Mouse (Mus musculus) midbrain, embryonic 12.5 days (tissue): ENCODE measurements at regions not wholly inside any gene's neighbourhood (a gene's known extent, or its start where the extent isn't known, plus 50 kb on each side); places are given as distances from the start of the nearest gene placed in this dataset.

Experiments
- ATAC-seq: fragments of 200-750 bp; cut with Nextera tagmentation; 2 replicates; pipeline ENCODE4 v1.8.0; 2017; ENCODE audit warnings: low read depth, moderate TSS enrichment, moderate library complexity; ENCODE audit not compliant: low FRiP score
- H3K27ac ChIP-seq: fragments of 300-500 bp; sonication (generic); replicated peaks from 2 replicates; pipeline ENCODE4 v1.5.1; 2016; ENCODE audit warnings: mild to moderate bottlenecking
- H3K27me3 ChIP-seq: fragments of 300-500 bp; sonication (generic); 2 replicates; pipeline ENCODE4 v1.6.1; 2016; ENCODE audit warnings: mild to moderate bottlenecking
- H3K36me3 ChIP-seq: fragments of 300-500 bp; sonication (generic); 2 replicates; pipeline ENCODE4 v1.6.1; 2016
- H3K4me1 ChIP-seq: fragments of 300-500 bp; sonication (generic); 2 replicates; pipeline ENCODE4 v1.6.1; 2016
- H3K4me2 ChIP-seq: fragments of 300-500 bp; sonication (generic); replicated peaks from 2 replicates; pipeline ENCODE4 v1.6.1; 2016; ENCODE audit warnings: mild to moderate bottlenecking, moderate library complexity
- H3K4me3 ChIP-seq: fragments of 300-500 bp; sonication (generic); 2 replicates; pipeline ENCODE4 v1.5.1; 2016; ENCODE audit warnings: mild to moderate bottlenecking
- H3K9ac ChIP-seq: fragments of 300-500 bp; sonication (generic); replicated peaks from 2 replicates; pipeline ENCODE4 v1.6.1; 2016; ENCODE audit warnings: mild to moderate bottlenecking, moderate library complexity
- H3K9me3 ChIP-seq: fragments of 300-500 bp; sonication (generic); 2 replicates; pipeline ENCODE4 v1.6.1; 2016; ENCODE audit warnings: mild to moderate bottlenecking
- WGBS: fragments of 180-500 bp; shearing (Covaris S2); methylation state at CpG from one replicate; pipeline ENCODE4 v1.1.7; 2016; 5-methylcytosine and 5-hydroxymethylcytosine counted together

DNA sequence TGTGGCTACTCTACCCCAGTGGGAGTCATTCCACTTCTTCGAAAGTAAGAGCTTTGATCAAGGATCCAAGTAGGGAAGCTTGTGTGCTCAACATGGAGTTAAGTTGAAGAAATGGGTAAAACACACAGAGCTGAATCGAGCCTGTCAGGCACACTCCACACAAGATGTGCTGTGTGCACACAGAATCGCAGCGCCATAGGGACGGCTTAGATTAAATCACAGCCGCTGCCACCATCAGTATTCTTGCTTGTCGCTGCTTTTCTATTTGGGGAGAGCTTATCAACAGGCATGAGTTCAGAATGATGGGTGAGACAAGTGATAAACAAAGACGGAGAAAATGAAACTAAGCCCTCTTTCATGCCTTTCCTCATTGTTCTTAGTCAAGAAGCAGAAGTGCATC, 761.3 kb upstream of the Arrdc4 start:
- no peak overlapping the region for H3K27ac ChIP-seq
- H3K36me3 ChIP-seq: no peaks in the 10 kb centered on the region
- no peaks in the 10 kb centered on the region for H3K9me3 ChIP-seq
- no peaks in the 10 kb centered on the region for H3K4me1 ChIP-seq
- H3K27me3 ChIP-seq: no peaks in the 10 kb centered on the region
- H3K9ac ChIP-seq: no peak overlapping the region
- WGBS: 44% methylated on average over 8 of the region's 8 CpGs
- ATAC-seq: no peak
- H3K4me3 ChIP-seq: no peak overlapping the region
- no peak overlapping the region for H3K4me2 ChIP-seq

DNA sequence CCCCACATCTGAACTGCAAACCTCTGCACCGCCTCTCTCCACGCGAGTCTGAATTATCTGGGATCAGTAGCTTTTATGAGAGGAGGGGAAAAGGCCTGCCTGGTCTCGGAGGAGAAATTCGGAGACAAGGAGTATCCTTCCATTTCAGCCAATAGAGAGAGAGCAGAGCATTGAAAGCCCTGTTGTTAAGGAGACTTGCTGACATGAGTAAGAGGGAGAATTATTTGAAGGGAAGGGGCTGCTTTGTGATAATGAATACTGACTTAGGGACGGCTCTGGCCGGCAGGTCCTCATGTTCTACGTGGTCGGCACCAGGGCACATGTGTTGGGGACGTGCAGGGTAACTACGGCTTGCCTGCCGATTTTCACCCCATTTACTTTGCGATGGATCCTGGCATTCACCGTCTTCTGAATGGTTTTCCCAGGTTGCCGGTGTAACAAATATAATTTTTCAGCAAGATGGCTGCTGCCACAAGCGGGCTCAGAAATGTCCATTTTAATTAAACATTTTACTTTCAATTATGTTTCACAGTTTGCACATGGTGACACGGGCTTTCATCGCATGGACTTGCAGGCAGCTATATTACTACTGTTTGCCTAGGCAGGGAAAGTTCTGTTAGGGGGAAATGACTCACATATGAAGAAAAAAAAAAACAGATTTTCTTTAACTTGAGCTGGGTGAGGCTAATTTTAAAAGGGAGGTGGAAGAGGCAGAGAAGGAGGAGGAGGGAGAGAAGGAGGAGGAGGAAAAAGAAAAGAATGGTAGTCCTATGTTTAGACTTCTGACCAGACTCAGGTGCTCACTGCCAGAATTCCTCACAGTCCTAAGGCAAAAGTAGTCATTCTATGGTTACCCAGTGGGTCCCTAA, 744.3 kb upstream of the Arrdc4 start:
- H3K4me2 ChIP-seq: peak overlapping the region; percentile 39
- no peaks in the 10 kb centered on the region for H3K36me3 ChIP-seq
- ATAC-seq: 0 out of 2 replicates have a peak, but pooled peaks have one; percentile 34
- no peaks in the 10 kb centered on the region for H3K9me3 ChIP-seq
- WGBS: 42% methylated on average over 18 of the region's 18 CpGs
- 0 out of 2 replicates have a peak, but pooled peaks cover 8% of the 10 kb centered on the region for H3K4me1 ChIP-seq
- H3K9ac ChIP-seq: 0 out of 2 replicates have a peak overlapping the region, but pooled peaks have one; percentile 11
- peaks cover 22% of the 10 kb centered on the region for H3K27me3 ChIP-seq
- H3K27ac ChIP-seq: peak overlapping the region; percentile 43
- H3K4me3 ChIP-seq: 0 out of 2 replicates have a peak overlapping the region, but pooled peaks have one; percentile 1

DNA sequence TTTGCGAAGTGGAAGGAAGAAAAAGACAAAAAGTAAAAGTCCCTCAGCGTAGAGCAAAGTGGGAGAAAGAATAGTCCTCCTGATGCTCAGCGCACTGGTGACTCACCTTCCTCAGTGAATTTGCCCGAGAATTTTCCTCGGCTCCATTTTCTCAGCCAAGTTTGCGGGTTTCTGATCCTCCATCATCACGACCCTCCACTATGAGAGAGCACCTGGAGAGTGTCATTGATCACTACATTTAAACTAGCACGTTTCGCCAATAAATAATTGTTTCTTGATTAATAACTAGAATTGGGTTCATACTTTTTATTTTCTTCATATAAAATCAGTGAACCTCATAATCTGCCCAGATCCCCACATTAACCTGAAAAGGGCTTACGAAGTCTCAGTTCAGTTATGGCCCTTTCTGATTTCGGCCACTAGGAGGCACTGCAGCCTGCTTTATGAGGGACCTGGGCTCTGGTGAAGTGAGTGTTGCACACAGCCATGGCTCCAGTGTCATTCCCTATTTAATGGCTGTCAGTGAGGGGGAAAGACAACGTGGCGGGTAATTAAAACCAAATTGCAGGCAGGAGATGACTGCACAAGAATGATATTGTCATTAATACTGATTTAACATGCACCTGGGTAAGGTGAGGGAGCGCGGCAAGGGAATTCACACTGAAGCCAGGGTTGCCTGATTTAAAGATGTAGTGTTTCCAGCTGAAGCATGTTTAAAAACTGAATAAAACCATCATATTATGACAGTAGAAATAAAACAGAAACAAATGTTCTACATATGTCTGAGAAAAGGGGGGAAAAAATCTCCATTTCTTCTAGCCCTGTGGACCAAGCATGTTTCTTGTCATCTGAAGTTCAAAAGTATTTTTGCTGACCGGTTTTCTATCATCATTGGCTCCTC, 741.8 kb upstream of the Arrdc4 start:
- Histone ChIP-seq H3K27ac (no peak overlapping the region), H3K9me3 (no peaks in the 10 kb centered on the region), H3K4me3 (no peak overlapping the region), H3K9ac (no peak overlapping the region), H3K4me1 (0 out of 2 replicates have a peak, but pooled peaks cover 8% of the 10 kb centered on the region), H3K4me2 (no peak overlapping the region), H3K36me3 (no peaks in the 10 kb centered on the region), H3K27me3 (peaks cover 19% of the 10 kb centered on the region)
- WGBS: 33% methylated on average over 16 of the region's 16 CpGs
- ATAC-seq: peak; percentile 88

DNA sequence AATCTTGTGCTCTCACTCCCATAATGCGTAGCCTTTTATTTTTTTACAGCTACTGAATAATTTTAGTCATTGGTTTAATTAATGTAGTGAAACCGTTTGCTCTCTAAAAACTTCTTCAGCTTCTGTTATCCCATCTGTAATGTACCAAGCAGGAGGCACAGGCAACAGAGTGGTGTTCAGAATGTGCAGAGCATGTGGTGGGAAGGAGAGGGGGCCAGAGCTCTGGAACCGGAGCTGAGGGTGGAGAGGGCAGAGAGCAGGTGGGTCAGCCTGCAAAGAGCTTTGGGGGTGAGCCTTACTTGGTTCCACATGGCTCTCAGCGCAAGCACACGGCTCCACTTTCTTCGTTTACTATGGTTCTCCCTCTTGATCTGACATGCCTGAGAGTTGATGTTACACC, 739.6 kb upstream of the Arrdc4 start:
- H3K36me3 ChIP-seq: no peaks in the 10 kb centered on the region
- 69% methylated on average over 6 of the region's 6 CpGs for WGBS
- ATAC-seq: no peak
- H3K27me3 ChIP-seq: peaks cover 19% of the 10 kb centered on the region
- no peaks in the 10 kb centered on the region for H3K9me3 ChIP-seq
- H3K9ac ChIP-seq: no peak overlapping the region
- H3K27ac ChIP-seq: no peak overlapping the region
- H3K4me3 ChIP-seq: no peak overlapping the region
- 0 out of 2 replicates have a peak, but pooled peaks cover 8% of the 10 kb centered on the region for H3K4me1 ChIP-seq
- H3K4me2 ChIP-seq: no peak overlapping the region

DNA sequence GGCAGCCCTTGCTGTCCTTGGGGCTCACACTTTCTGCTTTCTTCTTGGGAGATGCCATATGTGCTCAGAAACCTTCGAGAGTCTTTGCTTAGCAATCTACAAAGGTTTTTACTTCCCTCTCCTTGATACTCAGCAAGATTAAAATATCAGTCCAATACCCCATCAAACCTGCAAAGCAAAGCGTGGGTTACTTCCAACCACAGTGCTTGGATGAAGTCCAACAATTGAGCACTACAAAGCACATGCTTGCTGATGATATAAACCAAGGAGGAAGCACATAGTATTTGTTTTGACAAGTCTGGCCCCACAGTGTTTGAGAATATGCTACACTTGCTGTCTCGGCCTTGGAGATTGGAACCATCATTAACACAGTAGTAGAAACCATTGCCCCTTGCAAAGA, 738.1 kb upstream of the Arrdc4 start:
- H3K4me3 ChIP-seq: no peak overlapping the region
- H3K9ac ChIP-seq: no peak overlapping the region
- H3K4me2 ChIP-seq: no peak overlapping the region
- peaks cover 8% of the 10 kb centered on the region for H3K27me3 ChIP-seq
- 0 out of 2 replicates have a peak, but pooled peaks cover 5% of the 10 kb centered on the region for H3K4me1 ChIP-seq
- H3K9me3 ChIP-seq: no peaks in the 10 kb centered on the region
- no peak for ATAC-seq
- no peaks in the 10 kb centered on the region for H3K36me3 ChIP-seq
- no peak overlapping the region for H3K27ac ChIP-seq
- 77% methylated on average over 3 of the region's 3 CpGs for WGBS

DNA sequence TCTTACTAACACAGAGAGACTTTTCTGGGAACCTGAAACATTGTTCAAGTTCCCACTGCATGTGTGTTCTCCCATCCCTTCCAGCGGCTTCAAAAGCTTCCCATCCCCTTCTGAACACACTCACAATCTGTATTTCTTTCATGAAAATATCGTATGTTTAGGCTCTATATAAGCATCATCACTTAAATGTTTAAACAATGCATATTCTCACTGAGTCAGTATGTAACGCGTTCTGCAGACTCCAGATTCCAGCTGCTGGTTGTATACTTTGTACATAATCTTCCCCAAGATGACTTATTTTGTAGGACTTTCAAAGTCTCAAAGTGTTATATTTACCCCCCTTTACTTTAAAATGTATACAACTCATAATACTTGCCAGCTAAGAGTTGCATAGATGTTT, 735.5 kb upstream of the Arrdc4 start:
- H3K4me3 ChIP-seq: no peak overlapping the region
- no peak for ATAC-seq
- no peak overlapping the region for H3K27ac ChIP-seq
- H3K9ac ChIP-seq: no peak overlapping the region
- H3K36me3 ChIP-seq: no peaks in the 10 kb centered on the region
- H3K9me3 ChIP-seq: no peaks in the 10 kb centered on the region
- peaks cover 4% of the 10 kb centered on the region; the same call in 1 of the 2 replicates for H3K27me3 ChIP-seq
- H3K4me1 ChIP-seq: 0 out of 2 replicates have a peak, but pooled peaks cover 5% of the 10 kb centered on the region
- no peak overlapping the region for H3K4me2 ChIP-seq
- 89% methylated on average over 4 of the region's 4 CpGs for WGBS
